Mouse (Mus musculus) ES-Bruce4 (cell line): ENCODE measurements around the gene Gas2l3.

Source experiments
- CTCF ChIP-seq: IDR thresholded peaks from one replicate; pipeline ENCODE4 v1.8.1; 2011; ENCODE audit warnings: low read depth, low read length
- EP300 ChIP-seq: IDR thresholded peaks from 2 replicates; pipeline ENCODE4 v1.6.1; 2011; ENCODE audit warnings: low read depth, low read length; ENCODE audit not compliant: insufficient read depth

GRCm38 (mm10) chr10:89439380-89439779, 4.4 kb downstream of the Gas2l3 start:
- TF ChIP-seq CTCF (no peak), EP300 (no peak)
